Mouse (Mus musculus) small intestine, adult 2 months (tissue): ENCODE measurements around the gene Fcgr1. TPM values are rescaled to one million over a fixed set of nuclear protein-coding genes. Genes with fewer than 3 reads are reported as not detected.

Experiments
- H3K27ac ChIP-seq: fragments of 200-500 bp; 2 replicates; pipeline ENCODE4 v1.5.1; 2012; ENCODE audit warnings: low read depth, low read length, control low read depth, inconsistent platforms; ENCODE audit not compliant: insufficient read depth
- H3K27me3 ChIP-seq: fragments of 200-500 bp; 2 replicates; pipeline ENCODE4 v1.6.1; 2012; ENCODE audit warnings: mild to moderate bottlenecking, moderate library complexity, low read length, inconsistent platforms; ENCODE audit not compliant: control insufficient read depth, insufficient read depth
- H3K36me3 ChIP-seq: fragments of 200-500 bp; 2 replicates; pipeline ENCODE4 v1.6.1; 2012; ENCODE audit warnings: mild to moderate bottlenecking, low read length, control low read depth, inconsistent platforms; ENCODE audit not compliant: control insufficient read depth, insufficient read depth
- H3K4me1 ChIP-seq: fragments of 200-500 bp; 2 replicates; pipeline ENCODE4 v1.6.1; 2012; ENCODE audit warnings: low read length, inconsistent platforms, mixed read lengths; ENCODE audit not compliant: control insufficient read depth, insufficient read depth, insufficient read length
- H3K4me3 ChIP-seq: fragments of 200-500 bp; 2 replicates; pipeline ENCODE4 v1.5.1; 2012; ENCODE audit warnings: low read depth, mild to moderate bottlenecking, control low read depth, inconsistent platforms, low read length, moderate library complexity
- CTCF ChIP-seq: fragments of 200-500 bp; IDR thresholded peaks from 2 replicates; pipeline ENCODE4 v1.5.1; 2012; ENCODE audit warnings: low read depth, mild to moderate bottlenecking, control low read depth, inconsistent platforms, low read length, moderate library complexity, mixed read lengths; ENCODE audit not compliant: insufficient replicate concordance, insufficient read length; ENCODE audit errors: extremely low read depth
- POLR2A ChIP-seq: fragments of 200-500 bp; IDR thresholded peaks from 2 replicates; pipeline ENCODE4 v1.6.1; 2012; ENCODE audit warnings: low read depth, mild to moderate bottlenecking, control low read depth, inconsistent platforms, low read length, moderate library complexity
- WGBS: fragments of 180-500 bp; shearing (Covaris S2); methylation state at CpG from one replicate; pipeline ENCODE4 v1.1.7; 2018; 5-methylcytosine and 5-hydroxymethylcytosine counted together
- polyA plus RNA-seq: library from polyadenylated mRNA; depleted of rRNA; stranded (reverse); fragments of >200 nt; gene quantifications from 2 replicates; pipeline ENCODE4 v1.2.3, GENCODE M21; 2012

Fcgr1 gene
- polyA plus RNA-seq, 1 experiment = 1.8 TPM

DNA sequence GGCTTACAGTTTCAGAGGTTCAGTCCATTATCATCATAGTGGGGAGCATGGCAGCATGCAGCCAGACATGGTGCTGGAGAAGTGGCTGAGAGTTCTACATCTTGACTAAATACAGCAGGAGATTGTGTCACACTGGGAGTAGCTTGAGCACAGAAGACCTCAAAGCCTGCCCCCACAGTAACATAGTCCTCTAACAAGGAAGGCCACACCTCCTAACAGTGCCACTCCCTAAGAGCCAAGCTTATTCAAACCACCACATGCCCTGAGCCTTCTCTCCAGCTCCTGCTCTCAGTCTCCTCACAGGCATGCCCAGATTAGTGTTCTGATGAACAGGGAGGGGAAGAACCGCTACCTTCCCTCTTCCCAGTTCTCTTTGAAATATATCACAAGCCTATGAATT lies 42.9 kb upstream of the Fcgr1 start:
- TF ChIP-seq POLR2A (no peak), CTCF (no peak)
- H3K4me3 ChIP-seq = no peak overlapping the region
- H3K36me3 ChIP-seq = no peaks in the 10 kb centered on the region
- H3K27me3 ChIP-seq = peaks cover 70% of the 10 kb centered on the region
- H3K4me1 ChIP-seq = peaks cover 5% of the 10 kb centered on the region; the same call in 1 of the 2 replicates
- WGBS = 83% methylated on average over 1 of the region's 1 CpGs
- H3K27ac ChIP-seq = no peak overlapping the region

DNA sequence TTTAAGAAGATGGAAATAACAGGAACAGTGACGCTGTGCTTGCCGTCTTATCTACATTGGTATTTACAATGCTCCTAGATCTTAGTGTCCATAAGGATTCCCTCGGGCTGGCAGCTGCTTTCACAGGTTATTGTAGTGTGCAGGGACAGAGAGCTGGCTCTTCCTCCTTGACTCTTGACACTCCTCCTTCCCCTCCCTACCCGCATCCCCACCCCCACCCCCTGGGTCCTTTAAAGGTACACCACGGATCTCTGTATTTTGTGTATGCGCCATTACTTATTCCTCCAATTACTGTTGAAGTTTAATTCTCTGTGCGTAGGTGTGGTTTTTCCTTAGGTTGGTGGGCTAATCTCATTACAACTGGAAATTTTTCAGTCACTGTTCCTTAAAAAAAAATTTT lies 41.8 kb upstream of the Fcgr1 start:
- 17% methylated on average over 7 of the region's 7 CpGs for WGBS
- TF ChIP-seq CTCF (no peak), POLR2A (no peak)
- Histone ChIP-seq H3K27ac (no peak overlapping the region), H3K4me3 (no peak overlapping the region), H3K36me3 (no peaks in the 10 kb centered on the region), H3K4me1 (peaks cover 5% of the 10 kb centered on the region; the same call in 1 of the 2 replicates), H3K27me3 (peaks cover 68% of the 10 kb centered on the region)

GRCm38 (mm10) chr3:96335163-96335550 lies 41.4 kb upstream of the Fcgr1 start:
- Histone ChIP-seq H3K4me3 (no peak overlapping the region), H3K36me3 (no peaks in the 10 kb centered on the region), H3K27me3 (peaks cover 69% of the 10 kb centered on the region), H3K27ac (no peak overlapping the region), H3K4me1 (peaks cover 4% of the 10 kb centered on the region; the same call in 1 of the 2 replicates)
- no peak for TF ChIP-seq CTCF
- no peak for TF ChIP-seq POLR2A
- WGBS = 55% methylated on average over 6 of the region's 6 CpGs

DNA sequence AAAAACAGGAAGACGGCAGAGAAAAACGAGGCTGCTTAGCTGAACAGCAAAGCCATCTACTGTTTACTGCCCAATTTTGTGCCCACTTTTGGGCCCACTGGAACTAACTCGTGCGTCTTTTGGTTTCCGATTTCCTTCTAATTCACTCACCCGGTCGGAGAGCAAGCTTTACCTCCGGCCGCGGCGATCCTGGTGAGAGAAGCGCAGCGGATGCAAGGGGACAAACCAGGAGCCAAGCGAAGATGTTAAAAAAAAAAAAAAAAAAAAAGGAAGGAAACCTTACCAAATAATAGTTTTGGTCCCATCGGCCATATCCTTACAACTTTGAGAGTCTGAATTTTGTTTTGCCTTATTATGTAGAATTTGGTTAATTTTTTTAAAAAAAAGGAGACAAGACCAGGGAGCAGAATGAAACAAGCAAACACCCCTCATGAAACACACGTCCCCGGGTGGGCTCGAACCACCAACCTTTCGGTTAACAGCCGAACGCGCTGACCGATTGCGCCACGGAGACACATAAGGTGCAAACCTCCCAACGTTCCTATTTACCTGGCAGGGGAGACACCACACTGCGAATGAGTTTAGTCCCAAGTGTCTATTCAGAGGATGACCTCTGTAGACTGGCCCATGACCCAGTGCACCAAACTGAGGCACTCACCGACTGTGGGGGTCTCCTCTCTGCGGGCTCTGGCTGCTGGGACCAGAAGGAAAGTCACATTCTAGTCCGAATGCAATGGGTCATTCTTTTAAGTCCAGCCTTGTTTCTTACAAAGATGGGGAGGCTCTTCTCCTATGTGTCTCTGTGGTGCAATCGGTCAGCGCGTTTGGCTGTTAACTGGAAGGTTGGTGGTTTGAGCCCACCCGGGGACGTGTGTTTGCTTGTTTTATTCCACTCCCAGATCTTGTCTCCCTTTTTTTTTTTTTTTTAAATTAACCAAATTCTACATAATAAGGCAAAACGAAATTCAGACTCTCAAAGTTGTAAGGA lies 40.7 kb upstream of the Fcgr1 start:
- peak overlapping the region; percentile 50 for H3K4me3 ChIP-seq
- 8% methylated on average over 36 of the region's 36 CpGs for WGBS
- TF ChIP-seq CTCF (no peak), POLR2A (no peak)
- no peak overlapping the region for H3K27ac ChIP-seq
- peaks cover 72% of the 10 kb centered on the region for H3K27me3 ChIP-seq
- H3K36me3 ChIP-seq = no peaks in the 10 kb centered on the region
- peaks cover 4% of the 10 kb centered on the region; the same call in 1 of the 2 replicates for H3K4me1 ChIP-seq

GRCm38 (mm10) chr3:96333396-96334174 lies 39.8 kb upstream of the Fcgr1 start:
- H3K27me3 ChIP-seq = peaks cover 69% of the 10 kb centered on the region
- 3% methylated on average over 25 of the region's 25 CpGs for WGBS

GRCm38 (mm10) chr3:96332631-96333395 lies 39.0 kb upstream of the Fcgr1 start:
- no peaks in the 10 kb centered on the region for H3K36me3 ChIP-seq
- H3K27me3 ChIP-seq = peaks cover 69% of the 10 kb centered on the region
- WGBS = 17% methylated on average over 27 of the region's 27 CpGs
- peaks cover 4% of the 10 kb centered on the region for H3K4me1 ChIP-seq
- TF ChIP-seq POLR2A (no peak), CTCF (no peak)
- H3K27ac ChIP-seq = no peak overlapping the region
- no peak overlapping the region for H3K4me3 ChIP-seq

More at GRCm38 (mm10) chr3:96333396-96334174, 39.8 kb upstream of the Fcgr1 start:
- no peaks in the 10 kb centered on the region for H3K36me3 ChIP-seq
- TF ChIP-seq POLR2A (no peak), CTCF (no peak)
- no peak overlapping the region for H3K27ac ChIP-seq
- peak overlapping the region; percentile 50 for H3K4me3 ChIP-seq
- peaks cover 4% of the 10 kb centered on the region; the same call in 1 of the 2 replicates for H3K4me1 ChIP-seq
